Mouse (Mus musculus) olfactory bulb, adult 2 months (tissue): ENCODE results near the gene Sectm1a.

ENCODE experiments used
- CTCF ChIP-seq: fragments of 200-500 bp; IDR thresholded peaks from 2 replicates; pipeline ENCODE4 v1.5.1; 2012; ENCODE audit warnings: low read depth, mild to moderate bottlenecking, low read length, moderate library complexity; ENCODE audit not compliant: insufficient read depth
- POLR2A ChIP-seq: fragments of 200-500 bp; IDR thresholded peaks from 2 replicates; pipeline ENCODE4 v1.6.1; 2012; ENCODE audit warnings: mild to moderate bottlenecking, low read depth, low read length, moderate library complexity; ENCODE audit not compliant: insufficient read depth

DNA sequence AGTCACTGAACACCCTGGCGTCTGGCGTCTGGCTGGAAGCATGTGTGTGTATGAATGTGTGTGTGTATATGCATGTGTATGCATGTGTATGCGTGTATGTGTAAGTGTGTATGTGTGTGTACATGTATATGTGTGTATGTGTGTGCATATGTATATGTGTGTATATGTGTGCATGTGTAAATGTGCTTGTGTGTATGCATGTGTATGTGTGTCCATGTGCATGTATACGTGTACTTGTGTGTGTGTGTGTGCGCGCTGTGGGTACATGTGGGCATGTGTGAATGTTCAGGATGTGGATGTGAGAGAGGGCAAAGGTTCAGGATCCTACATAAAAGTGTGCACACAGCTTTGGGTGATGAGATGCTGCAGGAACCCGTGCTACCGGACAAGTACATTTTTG, 690 bp downstream of the Sectm1a start:
- no peak for TF ChIP-seq POLR2A
- no peak for TF ChIP-seq CTCF
